Mouse (Mus musculus) limb, embryonic 11.5 days (tissue): ENCODE data around the gene Ankrd35. TPM values are rescaled to one million over a fixed set of nuclear protein-coding genes. Genes with fewer than 3 reads are reported as not detected.
A peak's percentile ranks its signal among the peaks of the same experiment; 100 is the strongest.
"Not testable (repeated sequence)": the region's sequence is repeated elsewhere in the genome, so short reads cannot be mapped to it uniquely, and the experiment has no call there.

Experiments
- ATAC-seq: fragments of 200-750 bp; cut with Nextera tagmentation; 2 replicates; pipeline ENCODE4 v1.8.0; 2017; ENCODE audit warnings: low read depth; ENCODE audit not compliant: insufficient number of reproducible peaks, low FRiP score, low TSS enrichment
- DNase-seq: peaks from one replicate; pipeline ENCODE4 v3.0.0-alpha.2; 2015; ENCODE audit warnings: low spot score
- H3K27ac ChIP-seq: fragments of 300-500 bp; sonication (generic); replicated peaks from 2 replicates; pipeline ENCODE4 v1.5.1; 2014; ENCODE audit warnings: low read depth, mild to moderate bottlenecking, low read length
- H3K27me3 ChIP-seq: fragments of 300-500 bp; sonication (generic); 2 replicates; pipeline ENCODE4 v1.6.1; 2014; ENCODE audit warnings: mild to moderate bottlenecking, low read length, mixed read lengths; ENCODE audit not compliant: control insufficient read depth, insufficient read depth
- H3K36me3 ChIP-seq: fragments of 300-500 bp; sonication (generic); 2 replicates; pipeline ENCODE4 v1.6.1; 2014; ENCODE audit warnings: mild to moderate bottlenecking, low read length, moderate library complexity, mixed read lengths; ENCODE audit not compliant: control insufficient read depth, insufficient read depth
- H3K4me1 ChIP-seq: fragments of 300-500 bp; sonication (generic); 2 replicates; pipeline ENCODE4 v1.6.1; 2014; ENCODE audit warnings: low read length, mixed read lengths; ENCODE audit not compliant: control insufficient read depth, insufficient read depth
- H3K4me2 ChIP-seq: fragments of 300-500 bp; sonication (generic); 2 replicates; pipeline ENCODE4 v1.6.1; 2014; ENCODE audit warnings: low read depth, mild to moderate bottlenecking, moderate library complexity; ENCODE audit not compliant: severe bottlenecking
- H3K4me3 ChIP-seq: fragments of 300-500 bp; sonication (generic); 2 replicates; pipeline ENCODE4 v1.5.1; 2014; ENCODE audit warnings: low read depth, low read length
- H3K9ac ChIP-seq: fragments of 300-500 bp; sonication (generic); 2 replicates; pipeline ENCODE4 v1.6.1; 2014; ENCODE audit warnings: mild to moderate bottlenecking, low read length
- H3K9me3 ChIP-seq: fragments of 300-500 bp; sonication (generic); 2 replicates; pipeline ENCODE4 v1.6.1; 2016; ENCODE audit warnings: low read length; ENCODE audit not compliant: control insufficient read depth
- WGBS: fragments of 180-500 bp; shearing (Covaris S2); extraction: QIAGEN DNeasy Blood & Tissue Kit; methylation state at CpG from one replicate; pipeline ENCODE4 v1.1.7; 2014; 5-methylcytosine and 5-hydroxymethylcytosine counted together
- polyA plus RNA-seq: library from polyadenylated mRNA; unstranded; fragments of >200 nt; fragmentation: Nextera tagmentation; extraction: Ambion mirVana; gene quantifications from 2 replicates; pipeline ENCODE4 v1.2.1, GENCODE M21; 2014

Ankrd35 gene
- polyA plus RNA-seq, 1 experiment from 2014 or later = 0.31 TPM

DNA sequence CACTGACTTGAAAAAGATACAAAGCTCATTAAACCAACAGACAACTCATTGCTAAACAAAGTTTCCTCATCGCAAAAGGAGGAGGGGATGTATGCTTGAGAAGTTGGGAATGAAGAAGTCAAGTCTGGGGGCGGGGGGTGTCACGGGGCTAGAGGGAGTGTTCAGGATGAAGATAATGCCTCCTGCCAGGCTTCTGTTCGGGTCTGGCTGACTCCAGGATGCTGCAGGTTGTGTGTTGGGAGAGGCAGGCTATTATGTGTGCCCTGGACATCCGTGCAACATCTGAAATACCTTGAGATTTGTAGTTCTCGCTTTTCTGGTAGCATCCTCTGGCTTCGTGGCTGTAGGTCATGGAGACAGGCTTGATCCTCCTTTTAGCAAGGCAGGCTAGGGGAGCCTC is 8.5 kb downstream of the Ankrd35 start:
- Histone ChIP-seq H3K9me3 (no peaks in the 10 kb centered on the region), H3K9ac (no peak overlapping the region), H3K4me1 (no peaks in the 10 kb centered on the region), H3K36me3 (no peaks in the 10 kb centered on the region), H3K27me3 (peaks cover 10% of the 10 kb centered on the region; the same call in 1 of the 2 replicates), H3K27ac (no peak overlapping the region), H3K4me2 (no peak overlapping the region), H3K4me3 (no peak overlapping the region)
- WGBS = 69% methylated on average over 7 of the region's 7 CpGs
- DNase-seq = no peak
- no peak for ATAC-seq

DNA sequence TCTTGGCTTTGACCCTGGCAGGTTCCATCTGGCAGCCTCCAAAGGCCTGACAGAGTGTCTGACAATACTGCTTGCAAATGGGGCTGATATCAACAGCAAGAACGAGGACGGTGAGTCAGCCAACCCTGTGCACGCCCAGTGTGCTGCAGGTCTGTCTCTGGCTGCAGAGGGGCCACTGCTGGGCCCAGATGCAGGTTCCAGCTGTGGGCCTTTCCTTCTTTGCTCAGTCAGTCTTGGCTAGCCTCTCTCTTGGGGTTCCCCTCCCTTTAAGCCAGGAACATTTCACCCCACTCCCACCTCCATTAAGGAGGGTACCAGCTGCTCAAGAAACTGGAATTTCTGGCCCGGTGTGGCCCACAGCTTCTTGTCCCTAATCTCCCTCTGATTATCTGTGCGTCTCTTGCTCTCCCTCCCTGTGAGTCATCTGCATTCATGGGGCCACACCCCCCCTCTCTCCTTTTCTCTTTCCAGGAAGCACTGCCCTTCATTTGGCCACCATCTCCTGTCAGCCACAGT is 9.3 kb downstream of the Ankrd35 start:
- Histone ChIP-seq H3K9me3 (no peaks in the 10 kb centered on the region), H3K9ac (no peak overlapping the region), H3K27ac (no peak overlapping the region), H3K4me1 (no peaks in the 10 kb centered on the region), H3K27me3 (peaks cover 14% of the 10 kb centered on the region), H3K36me3 (no peaks in the 10 kb centered on the region), H3K4me2 (no peak overlapping the region), H3K4me3 (no peak overlapping the region)
- whole genome bisulfite sequencing = 31% methylated on average over 5 of the region's 5 CpGs
- DNase-seq = no peak
- ATAC-seq = no peak

DNA sequence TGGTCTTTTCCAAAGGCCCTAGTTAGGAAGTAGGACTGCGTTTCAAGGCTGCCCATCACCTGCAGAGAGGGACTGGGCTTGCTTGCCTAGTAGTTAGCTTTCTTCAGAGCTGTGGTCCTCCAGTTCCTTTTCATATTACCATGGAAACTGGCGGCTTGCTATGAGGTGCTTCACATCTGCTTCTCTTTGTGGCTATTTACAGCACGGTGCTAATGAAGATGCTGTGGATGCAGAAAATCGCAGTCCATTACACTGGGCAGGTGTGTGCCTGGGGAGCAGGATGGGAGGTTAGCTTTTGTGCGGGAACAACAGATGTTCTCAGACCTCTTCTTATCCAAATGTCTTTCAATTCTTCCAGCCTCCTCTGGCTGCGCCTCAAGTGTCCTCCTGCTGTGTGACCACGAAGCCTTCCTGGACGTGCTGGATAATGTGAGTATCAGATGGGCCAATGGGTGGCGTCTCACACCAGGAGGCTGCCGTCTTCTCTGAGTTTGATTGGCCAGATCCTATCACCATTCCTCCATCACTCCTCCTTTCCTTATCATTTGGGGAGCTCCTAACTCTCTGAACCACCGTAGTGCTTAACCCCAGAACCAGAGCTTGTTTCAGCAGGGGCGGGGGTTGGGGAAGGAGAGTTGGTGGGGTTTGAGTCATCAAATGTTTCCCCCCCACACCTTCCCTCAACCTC is 10.5 kb downstream of the Ankrd35 start:
- Histone ChIP-seq H3K9me3 (no peaks in the 10 kb centered on the region), H3K27me3 (peaks cover 21% of the 10 kb centered on the region), H3K4me1 (no peaks in the 10 kb centered on the region), H3K4me3 (no peak overlapping the region), H3K36me3 (no peaks in the 10 kb centered on the region), H3K4me2 (no peak overlapping the region), H3K9ac (no peak overlapping the region), H3K27ac (no peak overlapping the region)
- ATAC-seq (no peak), DNase-seq (no peak)
- 19% methylated on average over 12 of the region's 12 CpGs for WGBS

DNA sequence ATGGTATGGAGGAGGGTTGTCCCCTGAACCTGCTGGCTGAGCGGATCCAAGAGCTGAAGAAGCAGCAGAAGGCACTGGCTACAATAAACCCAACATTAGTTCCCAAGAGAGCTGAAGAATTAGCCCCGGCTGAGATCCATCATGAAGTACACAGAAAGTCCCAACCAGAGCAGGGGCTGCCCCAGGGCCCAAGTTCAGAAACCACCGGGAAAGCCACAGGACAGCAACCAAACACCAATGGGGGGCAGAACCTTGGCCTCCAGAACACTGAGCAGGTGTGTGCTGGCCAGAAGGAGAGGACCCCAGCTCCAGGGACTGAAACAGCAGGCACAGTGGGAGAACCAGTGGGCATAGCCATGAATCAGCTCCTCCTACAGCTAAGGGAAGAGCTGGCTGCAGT is 13.6 kb downstream of the Ankrd35 start:
- DNase-seq (no peak), ATAC-seq (no peak)
- WGBS = 85% methylated on average over 3 of the region's 3 CpGs

DNA sequence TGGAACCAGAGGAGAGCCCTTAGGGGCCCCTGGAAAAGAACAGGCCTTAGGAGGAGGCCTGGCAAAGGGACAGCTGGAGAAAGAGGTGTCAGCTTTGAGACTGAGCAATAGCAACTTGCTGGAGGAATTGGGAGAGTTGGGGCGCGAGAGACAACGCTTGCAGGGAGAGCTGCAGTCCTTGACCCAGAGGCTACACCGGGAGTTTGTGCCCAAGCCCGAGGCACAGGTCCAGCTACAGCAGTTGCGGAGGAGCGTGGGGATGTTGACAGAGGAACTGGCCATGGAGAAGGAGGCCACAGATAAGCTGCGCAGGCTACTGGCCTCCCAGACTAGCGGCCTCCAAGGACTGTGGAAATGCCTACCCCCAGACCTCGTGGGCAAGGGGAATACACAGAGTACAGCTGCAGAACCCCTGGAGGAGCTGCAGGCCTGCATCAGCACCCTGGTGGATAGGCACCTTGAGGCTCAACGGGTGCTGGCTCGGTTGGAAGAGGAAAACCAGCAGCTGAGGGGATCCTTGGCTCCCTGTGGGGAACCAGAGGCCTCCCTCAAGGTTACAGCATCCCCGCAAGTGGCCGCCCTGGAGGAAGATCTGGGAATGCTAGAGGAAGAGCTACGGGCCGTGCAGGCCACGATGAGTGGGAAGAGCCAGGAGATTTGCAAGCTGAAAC is 14.4 kb downstream of the Ankrd35 start:
- peak overlapping the region; percentile 50; the same call in 1 of the 2 replicates for H3K9ac ChIP-seq
- H3K27me3 ChIP-seq = peaks cover 24% of the 10 kb centered on the region
- H3K27ac ChIP-seq = no peak overlapping the region

More for the DNA sequence above, 13.6 kb downstream of the Ankrd35 start:
- Histone ChIP-seq H3K27ac (no peak overlapping the region), H3K4me2 (no peak overlapping the region), H3K4me1 (no peaks in the 10 kb centered on the region), H3K9ac (no peak overlapping the region), H3K27me3 (peaks cover 24% of the 10 kb centered on the region), H3K9me3 (no peaks in the 10 kb centered on the region), H3K4me3 (no peak overlapping the region), H3K36me3 (no peaks in the 10 kb centered on the region)

DNA sequence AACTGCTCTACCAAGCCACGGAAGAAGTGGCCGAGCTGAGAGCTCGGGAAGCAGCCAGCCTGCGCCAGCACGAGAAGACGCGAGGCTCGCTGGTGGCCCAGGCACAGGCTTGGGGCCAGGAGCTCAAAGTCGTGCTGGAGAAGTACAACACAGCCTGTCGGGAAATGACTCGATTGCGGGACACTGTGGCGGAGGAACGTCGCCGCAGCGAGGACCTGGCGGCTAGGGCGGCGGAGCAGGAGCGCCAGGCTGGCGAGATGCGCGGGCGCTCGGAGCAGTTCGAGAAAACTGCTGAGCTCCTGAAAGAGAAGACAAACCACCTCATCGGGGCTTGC is 14.9 kb downstream of the Ankrd35 start:
- 29% methylated on average over 28 of the region's 28 CpGs for WGBS
- Histone ChIP-seq H3K27ac (no peak overlapping the region), H3K9ac (peak overlapping the region; percentile 50; the same call in 1 of the 2 replicates)

More for the DNA sequence above, 14.4 kb downstream of the Ankrd35 start:
- Histone ChIP-seq H3K4me3 (peak overlapping the region; percentile 23), H3K4me1 (no peaks in the 10 kb centered on the region), H3K4me2 (peak overlapping the region; percentile 50), H3K36me3 (no peaks in the 10 kb centered on the region), H3K9me3 (no peaks in the 10 kb centered on the region)
- WGBS = 51% methylated on average over 17 of the region's 17 CpGs
- ATAC-seq (no peak), DNase-seq (no peak)

DNA sequence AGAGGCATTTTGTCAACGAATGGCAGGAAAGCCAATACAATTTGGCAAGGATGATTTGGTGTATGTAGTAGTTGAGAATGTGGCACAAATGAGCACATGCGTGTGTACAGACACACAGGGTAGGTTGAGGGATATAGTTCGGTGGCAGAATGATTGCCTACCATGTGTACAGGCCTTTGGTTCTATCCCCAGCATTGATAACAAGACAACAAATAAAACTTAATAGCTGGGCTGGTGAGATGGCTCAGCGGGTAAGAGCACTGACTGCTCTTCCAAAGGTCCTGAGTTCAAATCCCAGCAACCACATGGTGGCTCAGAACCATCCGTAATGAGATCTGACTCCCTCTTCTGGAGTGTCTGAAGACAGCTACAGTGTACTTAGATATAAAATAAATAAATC is 16.1 kb downstream of the Ankrd35 start:
- H3K4me2 ChIP-seq, H3K4me1 ChIP-seq, H3K4me3 ChIP-seq, ATAC-seq, H3K9ac ChIP-seq, DNase-seq, H3K9me3 ChIP-seq, H3K36me3 ChIP-seq, H3K27ac ChIP-seq: not testable (repeated sequence)
- WGBS = 90% methylated on average over 5 of the region's 5 CpGs
- H3K27me3 ChIP-seq = peaks cover 17% of the 10 kb centered on the region

More for the DNA sequence above, 14.9 kb downstream of the Ankrd35 start:
- Histone ChIP-seq H3K4me2 (peak overlapping the region; percentile 50), H3K4me1 (no peaks in the 10 kb centered on the region), H3K9me3 (no peaks in the 10 kb centered on the region), H3K27me3 (peaks cover 24% of the 10 kb centered on the region), H3K36me3 (no peaks in the 10 kb centered on the region), H3K4me3 (peak overlapping the region; percentile 23)
- ATAC-seq = no peak
- peak; percentile 51 for DNase-seq

DNA sequence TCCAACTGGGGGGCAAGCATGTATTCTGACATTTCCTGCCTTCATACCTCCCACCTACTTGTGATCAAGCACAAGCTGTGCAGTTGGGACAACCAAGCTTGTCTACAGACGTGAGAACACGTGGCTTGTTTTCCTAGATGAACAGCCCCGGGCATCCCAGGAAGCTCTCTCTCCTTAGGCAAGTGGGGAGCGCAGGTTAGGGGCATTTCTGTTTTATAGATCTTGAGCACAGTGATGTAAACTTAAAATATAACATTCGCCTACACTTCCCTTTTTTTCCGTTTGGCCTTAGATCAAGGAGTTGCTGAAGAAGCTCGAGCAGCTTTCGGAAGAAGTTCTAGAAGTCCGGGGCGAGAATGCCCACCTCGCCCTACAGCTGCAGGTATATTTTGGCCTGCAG is 18.9 kb downstream of the Ankrd35 start:
- Histone ChIP-seq H3K27me3 (peaks cover 13% of the 10 kb centered on the region), H3K4me1 (0 out of 2 replicates have a peak, but pooled peaks cover 2% of the 10 kb centered on the region), H3K4me2 (no peak overlapping the region), H3K4me3 (no peak overlapping the region), H3K9me3 (no peaks in the 10 kb centered on the region), H3K36me3 (no peaks in the 10 kb centered on the region), H3K9ac (no peak overlapping the region), H3K27ac (no peak overlapping the region)
- ATAC-seq (no peak), DNase-seq (no peak)
- WGBS = 81% methylated on average over 11 of the region's 11 CpGs
